Mouse (Mus musculus): ENCODE measurements around the gene Tnnt1. TPM values are rescaled to one million over a fixed set of nuclear protein-coding genes. Genes with fewer than 3 reads are reported as not detected.
"Not testable (repeated sequence)": the region's sequence is repeated elsewhere in the genome, so short reads cannot be mapped to it uniquely, and the experiment has no call there.

The Tnnt1 gene
- polyA plus RNA-seq, 1 experiment from 2014 or later: 37.2 TPM

DNA sequence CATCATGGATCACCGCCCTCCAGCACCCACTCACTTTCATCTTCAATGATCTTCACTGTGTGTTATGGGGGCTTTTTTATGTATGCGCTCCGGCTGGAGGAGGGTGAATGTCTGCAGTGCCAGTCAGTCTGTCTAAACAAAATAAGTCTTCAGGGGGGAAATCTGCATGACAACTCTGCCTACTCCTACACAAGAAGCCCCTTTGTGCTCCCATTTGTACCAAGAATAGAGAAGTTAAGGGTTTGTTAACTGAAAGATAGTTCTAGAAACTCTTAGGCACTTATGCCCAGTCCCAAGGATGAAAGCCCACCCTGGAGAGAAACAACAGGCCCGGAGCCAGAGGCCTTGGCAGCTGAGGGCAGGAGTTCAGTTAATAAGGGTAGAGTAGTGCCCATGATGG is 20.2 kb upstream of the Tnnt1 start:
- Histone ChIP-seq H3K9ac (no peak overlapping the region), H3K4me1 (peaks cover 8% of the 10 kb centered on the region), H3K4me2 (no peak overlapping the region), H3K4me3 (replicated peaks) (no peak overlapping the region), H3K27ac (no peak overlapping the region), H3K27me3 (no peaks in the 10 kb centered on the region), H3K9me3 (replicated peaks) (no peaks in the 10 kb centered on the region), H3K36me3 (no peaks in the 10 kb centered on the region)
- WGBS: 75% methylated on average over 4 of the region's 4 CpGs
- ATAC-seq (replicated peaks; ENCODE audit: low FRiP score): no peak

DNA sequence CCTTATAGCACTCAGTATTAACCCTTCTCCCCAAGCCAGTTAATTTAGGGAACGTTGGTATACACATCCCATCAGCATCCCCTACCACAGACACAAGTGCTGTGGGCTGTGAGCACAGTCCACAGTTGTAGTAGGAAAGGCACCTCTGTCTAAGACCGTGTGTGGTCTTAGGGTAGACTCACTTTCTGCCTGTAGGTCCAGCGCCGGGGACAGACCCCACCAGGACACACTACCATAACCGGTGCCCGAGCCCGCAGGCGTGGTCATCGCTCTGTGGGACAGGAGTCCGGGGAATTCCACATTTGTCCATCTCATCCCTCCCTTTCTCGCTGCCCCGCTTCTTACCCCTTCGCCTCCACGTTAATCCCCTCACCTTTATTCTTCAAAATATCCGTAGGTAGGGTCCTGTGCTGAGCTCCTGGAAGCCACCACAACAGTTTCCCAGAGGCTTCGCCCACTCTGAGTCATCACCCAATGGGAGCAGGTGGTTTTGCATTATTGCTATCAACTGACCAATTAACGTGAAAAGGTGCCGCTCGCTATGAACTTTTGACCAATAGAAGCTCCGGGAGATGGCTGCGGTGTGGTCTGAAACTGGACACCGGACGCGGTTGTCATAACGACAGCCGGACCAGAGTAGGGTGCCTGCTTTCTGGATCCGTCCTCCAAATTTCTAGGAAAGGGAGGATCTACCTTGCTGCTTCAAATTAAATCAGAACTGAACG is 16.0 kb upstream of the Tnnt1 start, which contains the start of gene Dnaaf3:
Gene Dnaaf3 (minus strand): TSS at position 449 of the 725 bp plus-strand sequence.
- ATAC-seq (replicated peaks; ENCODE audit: low FRiP score): peak; percentile 97
- no peaks in the 10 kb centered on the region for H3K27me3 ChIP-seq
- peak within 1 kb of the TSS; percentile 49 for H3K4me3 ChIP-seq (replicated peaks)
- peak within 1 kb of the TSS; percentile 33 for H3K9ac ChIP-seq
- H3K9me3 ChIP-seq (replicated peaks): no peaks in the 10 kb centered on the region
- H3K36me3 ChIP-seq: no peaks in the 10 kb centered on the region
- peaks cover 13% of the 10 kb centered on the region for H3K4me1 ChIP-seq
- peak within 1 kb of the TSS; percentile 82 for H3K4me2 ChIP-seq
- H3K27ac ChIP-seq: no peak within 1 kb of the TSS
- 1% methylated on average over 28 of the region's 28 CpGs for WGBS

DNA sequence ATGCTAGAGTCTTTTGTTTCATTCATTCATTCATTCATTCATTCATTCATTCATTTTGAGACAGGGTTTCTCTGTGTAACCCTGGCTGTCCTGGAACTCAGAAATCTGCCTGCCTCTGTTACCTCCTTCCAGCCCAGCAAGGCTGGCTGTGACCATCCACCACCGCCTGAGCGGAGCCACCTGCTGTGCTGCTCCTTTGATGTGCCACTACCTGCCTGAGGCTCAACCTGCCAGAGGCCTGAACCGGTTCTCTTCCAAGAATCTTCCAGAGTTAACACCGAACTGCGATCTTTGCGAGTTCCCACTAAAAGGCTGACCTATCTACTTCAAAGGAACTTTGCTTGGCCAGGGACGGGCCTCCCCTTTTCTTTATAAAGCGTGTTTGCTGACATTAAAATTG is 14.0 kb upstream of the Tnnt1 start:
- H3K9ac ChIP-seq; ATAC-seq (replicated peaks; ENCODE audit: low FRiP score); H3K4me2 ChIP-seq; H3K27ac ChIP-seq; H3K36me3 ChIP-seq; H3K4me3 ChIP-seq (replicated peaks); H3K27me3 ChIP-seq; H3K9me3 ChIP-seq (replicated peaks): not testable (repeated sequence)
- H3K4me1 ChIP-seq: peaks cover 27% of the 10 kb centered on the region
- WGBS: 38% methylated on average over 8 of the region's 8 CpGs

DNA sequence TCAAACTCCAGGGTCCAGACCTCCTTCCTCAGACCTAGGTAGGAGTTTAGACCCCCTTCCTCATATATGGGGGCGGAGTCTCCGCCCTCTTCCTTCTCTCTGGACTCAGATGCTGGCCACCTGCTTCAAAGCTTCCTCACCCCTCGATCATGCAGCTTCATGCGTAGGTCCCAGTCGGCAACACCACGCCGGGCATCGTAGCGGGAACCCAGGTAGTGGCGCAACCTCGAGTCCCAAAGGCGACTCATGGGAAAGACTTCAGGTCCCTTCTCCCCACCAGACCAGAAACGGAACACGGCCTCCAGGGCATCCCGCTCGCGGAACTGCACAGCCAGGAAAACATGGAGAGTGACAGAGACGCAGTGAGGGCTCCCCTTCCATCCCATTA is 11.1 kb upstream of the Tnnt1 start:
- WGBS: 46% methylated on average over 18 of the region's 18 CpGs
- Histone ChIP-seq H3K9ac (no peak overlapping the region), H3K27me3 (no peaks in the 10 kb centered on the region), H3K36me3 (no peaks in the 10 kb centered on the region), H3K9me3 (replicated peaks) (no peaks in the 10 kb centered on the region), H3K27ac (no peak overlapping the region), H3K4me2 (peak overlapping the region; percentile 61), H3K4me1 (peaks cover 27% of the 10 kb centered on the region), H3K4me3 (replicated peaks) (peak overlapping the region; percentile 39)
- ATAC-seq (replicated peaks; ENCODE audit: low FRiP score): 0 out of 2 replicates have a peak, but pooled peaks have one; percentile 3

DNA sequence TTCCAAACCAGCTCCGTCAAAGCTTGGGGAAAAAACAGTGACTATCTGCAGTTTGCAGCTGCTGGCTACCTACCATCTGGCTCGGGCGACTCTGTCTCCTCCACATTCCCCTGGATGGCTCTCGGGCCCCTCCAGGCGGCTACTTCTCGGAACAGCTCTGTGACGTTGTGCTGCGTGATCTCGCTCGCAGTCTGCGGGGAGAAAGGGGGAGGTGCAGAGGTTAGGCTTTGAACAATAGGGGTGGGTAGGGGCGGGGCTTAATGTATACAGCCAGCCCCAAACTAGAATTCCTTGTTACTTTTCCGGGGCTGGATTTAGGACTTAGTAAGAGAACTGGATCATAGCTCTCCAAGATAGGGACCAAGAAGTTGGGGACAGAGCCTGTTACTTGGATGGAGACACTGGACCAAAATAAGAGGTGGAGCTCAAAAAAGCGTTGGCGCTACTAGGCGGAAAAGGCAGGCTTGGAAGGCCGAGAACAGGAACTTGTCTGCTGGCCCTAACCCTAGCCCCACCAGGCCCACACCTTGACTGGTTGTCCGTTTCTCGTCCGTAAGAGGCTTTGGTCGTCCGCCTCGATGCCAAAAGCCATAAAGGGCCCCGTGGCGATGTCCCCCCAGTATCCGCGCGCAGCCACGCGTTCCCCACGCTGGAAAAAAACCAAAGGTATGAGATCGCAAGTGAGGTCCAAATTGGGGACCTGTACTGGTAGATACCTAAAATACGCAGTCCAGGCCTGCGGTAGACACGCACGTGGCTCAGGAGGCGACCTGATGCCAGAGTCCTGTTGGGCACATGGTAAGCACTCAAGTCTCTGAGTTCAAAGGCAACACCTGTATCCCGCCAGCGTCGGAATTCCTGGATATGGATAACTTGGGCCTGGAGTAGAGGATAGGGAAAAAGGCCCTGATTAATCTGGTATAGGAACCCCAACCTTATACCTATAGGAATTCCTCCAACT is 10.4 kb upstream of the Tnnt1 start:
- 29% methylated on average over 40 of the region's 40 CpGs for WGBS
- Histone ChIP-seq H3K4me1 (peaks cover 23% of the 10 kb centered on the region), H3K27ac (peak overlapping the region; percentile 64; the same call in 1 of the 2 replicates), H3K9ac (peak overlapping the region; percentile 37), H3K4me3 (replicated peaks) (peak overlapping the region; percentile 39), H3K4me2 (peak overlapping the region; percentile 61), H3K27me3 (no peaks in the 10 kb centered on the region), H3K9me3 (replicated peaks) (no peaks in the 10 kb centered on the region), H3K36me3 (no peaks in the 10 kb centered on the region)
- ATAC-seq (replicated peaks; ENCODE audit: low FRiP score): peak; percentile 90

DNA sequence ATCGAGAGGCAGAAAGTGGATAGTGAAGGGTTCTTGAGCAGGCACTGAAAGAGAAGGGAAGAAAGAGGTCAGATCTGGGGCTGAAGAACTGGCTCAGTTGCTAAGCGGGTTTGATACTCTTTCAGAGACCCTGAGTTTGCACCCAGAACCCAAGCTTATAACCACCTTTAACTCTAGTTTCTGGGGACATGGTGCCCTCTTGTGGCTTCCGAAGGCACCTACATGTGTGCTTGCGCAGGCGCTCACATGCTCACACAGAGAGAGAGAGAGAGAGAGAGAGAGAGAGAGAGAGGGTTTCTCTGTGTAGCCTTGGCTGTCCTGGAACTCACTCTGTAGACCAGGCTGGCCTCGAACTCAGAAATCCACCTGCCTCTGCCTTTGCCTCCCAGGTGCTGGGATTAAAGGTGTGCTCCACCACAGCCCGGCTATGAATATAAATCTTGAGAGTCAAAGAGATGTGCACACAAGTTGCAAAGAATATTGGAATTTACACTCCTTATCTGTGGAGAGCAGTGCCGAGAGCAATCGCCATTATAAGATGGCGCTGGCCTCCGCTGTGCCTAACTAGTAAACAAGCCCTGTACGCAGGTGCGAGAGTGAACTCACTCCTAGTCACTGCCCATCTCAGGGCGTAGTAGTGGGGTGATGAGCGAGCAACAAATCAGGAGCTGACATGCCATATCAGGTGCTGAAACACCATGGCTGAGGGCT is 8.2 kb upstream of the Tnnt1 start, which contains the start of gene Tnni3:
Gene Tnni3 (minus strand): TSS at position 18 of the 711 bp plus-strand sequence.
- not testable (repeated sequence) for H3K9ac ChIP-seq; H3K36me3 ChIP-seq; H3K27ac ChIP-seq; ATAC-seq (replicated peaks; ENCODE audit: low FRiP score); H3K27me3 ChIP-seq; H3K4me2 ChIP-seq; H3K4me3 ChIP-seq (replicated peaks); H3K9me3 ChIP-seq (replicated peaks)
- 76% methylated on average over 15 of the region's 15 CpGs for WGBS
- peaks cover 35% of the 10 kb centered on the region for H3K4me1 ChIP-seq

DNA sequence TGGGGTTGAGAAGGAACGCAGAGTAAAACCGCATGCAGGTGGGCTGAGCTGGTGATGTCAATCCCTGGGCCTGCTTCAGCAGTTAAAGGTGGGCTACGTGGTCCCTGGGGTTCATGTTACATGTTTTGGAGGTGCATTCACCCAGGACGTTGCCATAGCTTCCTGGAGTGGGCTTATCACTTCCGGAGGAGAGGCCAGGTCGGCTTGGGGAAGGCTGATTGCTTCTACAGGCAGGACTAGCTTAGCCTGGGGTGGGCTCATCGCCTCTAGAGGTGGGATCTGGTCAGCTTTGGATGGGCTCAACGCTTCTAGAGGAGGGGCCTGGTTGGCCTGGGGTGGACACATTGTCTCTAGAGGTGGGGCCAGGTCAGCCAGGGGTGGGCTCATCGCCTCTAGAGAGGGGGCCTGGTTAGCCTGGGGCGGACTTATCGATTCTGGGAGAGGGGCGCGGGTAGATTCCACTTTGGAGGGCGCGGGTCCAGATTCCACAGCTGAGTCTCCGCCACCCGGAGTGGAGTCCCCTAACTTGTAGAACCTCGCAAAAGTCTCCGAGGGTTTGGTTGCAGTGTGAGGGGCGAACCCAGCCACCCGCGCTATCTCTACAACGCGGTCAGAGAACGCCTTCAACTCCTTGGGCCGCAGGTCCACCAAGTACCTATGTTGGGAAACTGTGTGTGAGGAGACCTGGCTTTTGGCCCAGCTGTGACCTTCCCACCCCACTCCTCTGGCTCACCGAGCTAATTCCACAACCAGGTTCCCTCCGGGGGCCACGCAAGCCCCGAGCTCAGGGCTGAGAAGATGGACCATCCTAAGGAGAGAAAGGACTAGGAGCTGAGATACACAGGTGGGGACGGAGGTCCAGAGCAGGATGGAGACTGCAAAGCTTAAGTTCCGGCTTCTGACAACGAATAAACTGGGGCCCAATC is 7.3 kb upstream of the Tnnt1 start:
- 89% methylated on average over 33 of the region's 33 CpGs for WGBS
- Histone ChIP-seq H3K4me3 (replicated peaks) (no peak overlapping the region), H3K4me1 (peaks cover 35% of the 10 kb centered on the region), H3K36me3 (no peaks in the 10 kb centered on the region), H3K9ac (no peak overlapping the region), H3K27me3 (no peaks in the 10 kb centered on the region), H3K4me2 (no peak overlapping the region), H3K9me3 (replicated peaks) (no peaks in the 10 kb centered on the region), H3K27ac (no peak overlapping the region)
- ATAC-seq (replicated peaks; ENCODE audit: low FRiP score): no peak

DNA sequence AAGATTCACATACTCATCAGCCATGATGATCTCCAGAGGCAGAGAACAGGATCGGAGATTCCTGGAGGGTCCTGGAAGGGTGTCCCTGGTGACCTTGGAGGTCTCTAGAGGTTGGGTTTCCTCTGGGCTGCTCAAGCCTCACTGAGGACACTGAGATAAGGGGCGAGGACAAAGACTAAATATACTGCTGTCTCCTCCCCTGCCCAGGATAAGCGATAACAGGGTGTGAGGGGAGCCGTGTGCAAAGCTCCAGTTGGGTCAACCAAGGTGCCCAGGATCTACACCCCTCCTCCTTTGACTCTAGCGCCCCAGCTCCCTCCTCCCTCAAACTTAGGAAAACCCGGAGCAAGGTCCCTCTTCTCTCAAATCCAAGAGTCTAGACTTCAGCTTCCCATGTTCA is 6.1 kb upstream of the Tnnt1 start:
- H3K36me3 ChIP-seq: no peaks in the 10 kb centered on the region
- H3K4me3 ChIP-seq (replicated peaks): no peak overlapping the region
- no peak overlapping the region for H3K4me2 ChIP-seq
- WGBS: 84% methylated on average over 6 of the region's 6 CpGs
- ATAC-seq (replicated peaks; ENCODE audit: low FRiP score): no peak
- peaks cover 36% of the 10 kb centered on the region for H3K4me1 ChIP-seq
- no peak overlapping the region for H3K9ac ChIP-seq
- H3K27me3 ChIP-seq: no peaks in the 10 kb centered on the region
- no peaks in the 10 kb centered on the region for H3K9me3 ChIP-seq (replicated peaks)
- no peak overlapping the region for H3K27ac ChIP-seq

DNA sequence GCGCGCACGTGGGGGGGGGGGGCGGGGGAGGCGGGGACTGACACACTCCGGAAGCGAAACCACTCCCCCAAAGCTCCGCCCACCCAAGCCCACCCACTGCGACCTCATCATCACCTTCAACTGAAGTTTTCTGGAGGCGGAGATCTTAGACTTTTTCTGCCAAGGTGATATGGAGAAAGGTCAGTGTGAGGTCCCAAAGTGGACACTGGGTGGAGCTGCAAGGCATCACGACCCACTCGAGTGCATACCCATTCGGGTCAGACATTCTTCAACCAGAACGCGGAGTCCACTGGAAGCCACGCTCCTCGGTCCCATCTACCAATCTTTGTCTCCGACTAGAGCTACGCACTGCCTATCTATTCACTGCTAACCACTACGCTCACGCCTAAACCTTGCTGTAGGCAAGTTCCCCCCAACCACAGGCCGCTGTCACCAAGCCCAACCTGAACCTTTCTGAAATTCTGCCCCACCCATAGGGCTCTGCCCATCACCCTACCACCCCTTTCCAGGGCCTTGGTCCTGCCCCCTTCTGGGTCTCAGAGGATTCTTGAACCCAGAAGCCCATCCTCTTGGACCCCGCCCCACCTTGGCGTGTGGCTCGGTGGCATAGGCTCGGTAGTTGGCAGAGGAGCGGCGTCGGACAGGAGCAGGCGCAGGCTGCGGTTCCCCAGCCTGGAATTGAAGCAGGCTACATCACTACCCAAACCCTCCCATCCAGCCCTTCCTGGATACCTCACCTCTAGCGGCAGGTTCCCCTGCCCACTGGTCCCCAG is 5.2 kb upstream of the Tnnt1 start:
- Histone ChIP-seq H3K9me3 (replicated peaks) (no peaks in the 10 kb centered on the region), H3K27me3 (no peaks in the 10 kb centered on the region), H3K4me1 (peaks cover 31% of the 10 kb centered on the region), H3K4me3 (replicated peaks) (peak overlapping the region; percentile 29), H3K36me3 (no peaks in the 10 kb centered on the region), H3K27ac (no peak overlapping the region), H3K9ac (no peak overlapping the region), H3K4me2 (peak overlapping the region; percentile 58)
- 0 out of 2 replicates have a peak, but pooled peaks have one; percentile 4 for ATAC-seq (replicated peaks; ENCODE audit: low FRiP score)
- 28% methylated on average over 32 of the region's 32 CpGs for WGBS

DNA sequence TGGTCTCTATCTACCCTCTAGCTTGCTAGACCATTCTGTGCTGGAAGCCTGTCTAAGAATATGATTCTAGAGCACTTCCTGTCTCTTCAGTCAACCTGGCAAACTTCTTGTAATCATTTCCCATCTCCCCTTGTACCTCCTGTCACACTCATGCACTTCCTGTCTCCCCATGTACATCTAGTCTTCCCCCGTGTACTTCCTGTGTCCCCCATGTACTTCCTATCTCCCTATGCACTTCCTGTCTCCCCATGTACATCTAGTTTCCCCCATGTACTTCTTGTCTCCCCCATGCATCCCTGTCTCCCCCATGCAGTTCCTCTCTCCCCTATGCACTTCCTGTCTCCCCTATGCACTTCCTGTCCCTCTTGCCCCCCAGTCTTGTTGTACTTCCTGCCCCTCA is 2.3 kb upstream of the Tnnt1 start:
- H3K4me3 ChIP-seq (replicated peaks): no peak overlapping the region
- no peak for ATAC-seq (replicated peaks; ENCODE audit: low FRiP score)
- 74% methylated on average over 1 of the region's 1 CpGs for WGBS

More for the DNA sequence above, 2.3 kb upstream of the Tnnt1 start:
- H3K4me1 ChIP-seq: peaks cover 51% of the 10 kb centered on the region
- no peak overlapping the region for H3K27ac ChIP-seq
- H3K27me3 ChIP-seq: no peaks in the 10 kb centered on the region
- H3K36me3 ChIP-seq: no peaks in the 10 kb centered on the region
- no peaks in the 10 kb centered on the region for H3K9me3 ChIP-seq (replicated peaks)
- H3K9ac ChIP-seq: no peak overlapping the region
- no peak overlapping the region for H3K4me2 ChIP-seq

All from kidney, embryonic 15.5 days (tissue).